Mouse (Mus musculus) hematopoietic stem cell, adult 5-6 weeks (primary cell): ENCODE measurements at regions not wholly inside any gene's neighbourhood (a gene's known extent, or its start where the extent isn't known, plus 50 kb on each side); places are given as distances from the start of the nearest gene placed in this dataset.

ENCODE experiments used
- ATAC-seq, 2 experiments: fragments of 125-278 bp in 1 of 2; replicated peaks in 1 of 2; 2 replicates each; pipeline ENCODE4 v1.8.0; 2016 to 2017; ENCODE audit warnings: inconsistent platforms in 2 of 2, mild to moderate bottlenecking in 2 of 2, moderate number of reproducible peaks in 2 of 2, low read depth in 1 of 2, moderate TSS enrichment in 1 of 2; ENCODE audit not compliant: low FRiP score in 2 of 2, poor library complexity in 2 of 2, severe bottlenecking in 2 of 2, insufficient read depth in 1 of 2, low TSS enrichment in 1 of 2

- peak in 1 of 2 experiments; percentile 3; a peak in 1 of 4 replicates for ATAC-seq
These were observed 154.5 kb downstream of the Gm45692 start for GRCm38 (mm10) chr8:26273792-26274191.

DNA sequence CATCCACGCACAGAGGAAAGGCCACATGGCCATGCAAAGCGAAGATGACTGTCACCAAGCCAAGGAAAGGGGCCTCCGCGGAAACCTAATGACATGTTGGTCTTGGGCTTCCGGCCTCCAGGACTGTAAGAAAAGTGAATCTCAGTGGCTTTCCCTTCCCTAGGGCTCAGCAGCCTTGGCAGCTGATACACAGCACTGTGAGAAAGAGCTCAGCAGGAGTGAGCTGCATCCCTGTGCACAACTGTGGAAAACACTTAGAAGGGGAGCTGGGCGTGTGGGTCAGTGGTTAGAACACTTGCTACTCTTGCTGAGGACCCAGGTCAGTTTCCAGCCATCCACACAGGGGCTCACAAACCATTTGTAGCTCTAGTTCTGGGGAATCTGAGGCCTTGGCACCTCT lies 155.1 kb downstream of the Gm45692 start:
- no peak for ATAC-seq

GRCm38 (mm10) chr8:26282156-26282935 lies 163.0 kb downstream of the Gm45692 start:
- no peak for ATAC-seq

DNA sequence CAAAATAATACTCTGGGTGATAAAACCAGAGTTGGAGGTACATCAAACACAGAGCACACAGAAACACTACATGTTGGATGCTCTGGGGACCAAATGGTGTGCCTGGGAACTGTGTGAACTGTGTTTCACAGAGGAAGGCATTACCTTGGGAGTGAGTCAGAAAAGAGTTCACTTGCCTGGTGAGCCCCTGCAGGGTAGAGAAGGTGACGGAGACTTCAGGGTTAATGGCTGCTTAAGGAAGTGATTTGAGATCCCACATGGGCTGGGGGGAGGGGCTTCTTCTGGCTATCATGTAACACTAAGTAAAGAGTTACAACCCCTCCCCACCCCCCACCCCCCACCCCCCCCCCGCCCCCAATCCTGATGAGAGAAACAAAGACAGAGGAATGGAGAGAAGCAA lies 164.6 kb downstream of the Gm45692 start:
- no peak for ATAC-seq

DNA sequence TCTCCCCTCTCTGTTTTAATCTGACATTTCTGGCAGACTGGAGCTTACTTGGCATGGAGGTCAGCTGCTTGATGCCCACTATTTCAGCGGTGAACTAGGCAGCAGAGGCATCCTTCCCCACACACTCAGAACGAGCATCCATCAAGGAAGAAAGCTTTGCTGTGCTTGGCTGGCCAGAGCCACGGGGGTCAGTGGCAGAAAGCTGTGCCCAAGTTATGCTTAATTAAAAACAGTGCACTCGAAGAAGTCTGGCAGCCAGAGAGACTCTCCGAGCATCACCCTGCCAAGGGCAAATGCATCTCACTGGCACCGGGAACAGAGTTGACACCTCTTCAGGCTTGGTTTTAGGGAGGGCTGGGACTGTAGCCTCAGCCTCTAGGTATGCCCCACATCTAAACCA lies 168.3 kb downstream of the Gm45692 start:
- ATAC-seq = no peak

DNA sequence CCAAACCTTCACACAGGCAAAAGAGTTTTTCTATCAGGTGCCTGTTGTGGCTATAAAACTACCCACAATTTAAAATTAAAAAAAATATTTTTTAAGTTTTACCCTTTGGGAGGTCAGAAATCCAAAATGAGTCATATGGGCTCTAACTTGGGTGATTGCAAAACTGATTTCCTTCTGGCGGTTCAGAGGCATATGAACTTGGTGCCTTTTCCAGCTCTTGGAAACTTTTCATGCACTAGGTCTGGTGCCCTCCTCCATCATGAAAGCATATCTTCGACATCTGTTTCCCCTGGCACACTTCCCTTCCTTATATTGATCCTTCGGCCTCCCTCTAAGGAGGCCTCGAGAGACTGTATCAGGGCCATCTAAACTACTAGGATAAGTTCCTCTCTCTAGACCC lies 168.8 kb downstream of the Gm45692 start:
- no peak for ATAC-seq

GRCm38 (mm10) chr8:26298066-26298804 lies 178.9 kb downstream of the Gm45692 start:
- ATAC-seq = no peak

- no peak for ATAC-seq
These were observed 180.9 kb downstream of the Gm45692 start for GRCm38 (mm10) chr8:26300246-26300645.

GRCm38 (mm10) chr8:26301961-26302360 lies 182.6 kb downstream of the Gm45692 start:
- no peak for ATAC-seq

DNA sequence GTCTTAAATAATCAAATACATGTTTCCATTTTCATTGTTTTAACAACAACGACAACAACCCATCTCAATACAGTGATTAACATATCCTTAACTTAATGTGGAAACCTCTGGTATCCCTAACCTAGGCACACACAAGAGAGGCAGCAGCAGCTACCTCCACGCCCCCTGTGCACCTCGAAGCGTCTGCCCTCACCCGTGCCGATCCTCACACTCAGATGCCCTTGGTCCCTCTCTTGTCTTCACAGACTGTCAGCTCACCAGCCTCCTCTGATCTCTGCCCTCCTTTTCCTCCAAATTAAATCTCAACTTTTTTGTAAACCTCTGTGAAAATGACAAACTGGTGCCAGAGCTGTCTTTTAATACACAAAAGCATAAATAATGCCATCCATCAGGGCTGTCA lies 185.2 kb downstream of the Gm45692 start:
- ATAC-seq = no peak

- ATAC-seq = no peak
These were observed 185.9 kb downstream of the Gm45692 start for GRCm38 (mm10) chr8:26305061-26305879.

- no peak for ATAC-seq
These were observed 188.8 kb downstream of the Gm45692 start for GRCm38 (mm10) chr8:26308121-26308641.

GRCm38 (mm10) chr8:26309764-26310163 lies 190.4 kb downstream of the Gm45692 start:
- ATAC-seq = no peak

- ATAC-seq = no peak
These were observed 204.4 kb downstream of the Gm45692 start for GRCm38 (mm10) chr8:26323606-26324350.

GRCm38 (mm10) chr8:26324606-26325005 lies 205.3 kb downstream of the Gm45692 start:
- no peak for ATAC-seq

DNA sequence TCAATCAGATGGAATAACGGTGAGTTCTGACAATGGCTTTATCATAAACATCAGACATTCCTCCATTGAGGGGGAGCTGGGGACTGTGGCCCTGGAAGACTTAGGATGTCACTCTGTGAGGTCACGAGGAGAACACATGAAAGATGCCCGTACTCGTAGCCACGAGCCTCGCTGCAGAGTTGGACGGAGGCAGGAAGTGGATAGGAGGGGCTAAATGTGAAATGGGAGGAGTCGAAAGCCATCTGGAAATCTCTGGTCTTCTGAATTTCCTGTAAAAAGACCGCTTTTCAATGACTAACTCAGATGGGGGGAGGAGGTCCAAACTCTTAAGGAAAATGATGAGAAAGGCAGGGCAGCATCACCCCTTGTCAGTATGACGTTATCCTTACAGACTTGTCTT lies 210.5 kb downstream of the Gm45692 start:
- peak in 1 of 2 experiments; percentile 32; a peak in 1 of 4 replicates for ATAC-seq
